Mouse (Mus musculus) intestine, embryonic 15.5 days (tissue): Measurements from ENCODE around the gene Cbx7. TPM values are rescaled to one million over a fixed set of nuclear protein-coding genes. Genes with fewer than 3 reads are reported as not detected.

Source experiments
- ATAC-seq: fragments of 200-750 bp; cut with Nextera tagmentation; 2 replicates; pipeline ENCODE4 v1.8.0; 2017; ENCODE audit warnings: moderate TSS enrichment, moderate library complexity
- H3K27ac ChIP-seq: fragments of 300-500 bp; sonication (generic); 2 replicates; pipeline ENCODE4 v1.5.1; 2015; ENCODE audit warnings: mild to moderate bottlenecking, inconsistent platforms
- H3K27me3 ChIP-seq: fragments of 300-500 bp; sonication (generic); replicated peaks from 2 replicates; pipeline ENCODE4 v1.6.1; 2015; ENCODE audit warnings: inconsistent platforms
- H3K36me3 ChIP-seq: fragments of 300-500 bp; sonication (generic); 2 replicates; pipeline ENCODE4 v1.6.1; 2015; ENCODE audit warnings: inconsistent platforms
- H3K4me1 ChIP-seq: fragments of 300-500 bp; sonication (generic); replicated peaks from 2 replicates; pipeline ENCODE4 v1.6.1; 2015; ENCODE audit warnings: inconsistent platforms
- H3K4me2 ChIP-seq: fragments of 300-500 bp; sonication (generic); replicated peaks from 2 replicates; pipeline ENCODE4 v1.6.1; 2015; ENCODE audit warnings: mild to moderate bottlenecking, inconsistent platforms
- H3K4me3 ChIP-seq: fragments of 300-500 bp; sonication (generic); replicated peaks from 2 replicates; pipeline ENCODE4 v1.5.1; 2015; ENCODE audit warnings: inconsistent platforms
- H3K9ac ChIP-seq: fragments of 300-500 bp; sonication (generic); 2 replicates; pipeline ENCODE4 v1.6.1; 2015; ENCODE audit warnings: inconsistent platforms
- H3K9me3 ChIP-seq: fragments of 300-500 bp; sonication (generic); 2 replicates; pipeline ENCODE4 v1.6.1; 2016; ENCODE audit warnings: inconsistent platforms
- WGBS: fragments of 180-500 bp; shearing (Covaris S2); methylation state at CpG from one replicate; pipeline ENCODE4 v1.1.7; 2015; 5-methylcytosine and 5-hydroxymethylcytosine counted together
- polyA plus RNA-seq: library from polyadenylated mRNA; unstranded; fragments of >200 nt; fragmentation: Nextera tagmentation; extraction: Ambion mirVana; gene quantifications from 2 replicates; pipeline ENCODE4 v1.2.1, GENCODE M21; 2015

Gene Cbx7
- polyA plus RNA-seq, 1 experiment from 2014 or later = 4.6 TPM

GRCm38 (mm10) chr15:79997988-79998387 is 27.1 kb upstream of the Cbx7 start:
- no peaks in the 10 kb centered on the region for H3K27me3 ChIP-seq
- H3K4me3 ChIP-seq = no peak overlapping the region
- H3K9me3 ChIP-seq = no peaks in the 10 kb centered on the region
- no peak overlapping the region for H3K9ac ChIP-seq
- no peaks in the 10 kb centered on the region for H3K4me1 ChIP-seq
- 54% methylated on average over 3 of the region's 3 CpGs for WGBS
- no peak overlapping the region for H3K27ac ChIP-seq
- H3K4me2 ChIP-seq = no peak overlapping the region
- ATAC-seq = no peak
- 0 out of 2 replicates have a peak, but pooled peaks cover 4% of the 10 kb centered on the region for H3K36me3 ChIP-seq

GRCm38 (mm10) chr15:79996781-79997180 is 25.9 kb upstream of the Cbx7 start:
- Histone ChIP-seq H3K36me3 (0 out of 2 replicates have a peak, but pooled peaks cover 4% of the 10 kb centered on the region), H3K4me2 (no peak overlapping the region), H3K9me3 (no peaks in the 10 kb centered on the region), H3K4me3 (no peak overlapping the region), H3K27me3 (no peaks in the 10 kb centered on the region), H3K27ac (no peak overlapping the region), H3K4me1 (no peaks in the 10 kb centered on the region), H3K9ac (no peak overlapping the region)
- 91% methylated on average over 11 of the region's 11 CpGs for WGBS
- ATAC-seq = no peak

GRCm38 (mm10) chr15:79995552-79995951 is 24.6 kb upstream of the Cbx7 start:
- no peak overlapping the region for H3K9ac ChIP-seq
- no peaks in the 10 kb centered on the region for H3K4me1 ChIP-seq
- H3K4me3 ChIP-seq = no peak overlapping the region
- H3K36me3 ChIP-seq = 0 out of 2 replicates have a peak, but pooled peaks cover 4% of the 10 kb centered on the region
- 89% methylated on average over 7 of the region's 7 CpGs for WGBS
- no peaks in the 10 kb centered on the region for H3K9me3 ChIP-seq
- H3K27me3 ChIP-seq = no peaks in the 10 kb centered on the region
- ATAC-seq = no peak
- H3K4me2 ChIP-seq = no peak overlapping the region
- no peak overlapping the region for H3K27ac ChIP-seq

GRCm38 (mm10) chr15:79994566-79994965 is 23.6 kb upstream of the Cbx7 start:
- no peaks in the 10 kb centered on the region for H3K27me3 ChIP-seq
- no peaks in the 10 kb centered on the region for H3K9me3 ChIP-seq
- 0 out of 2 replicates have a peak, but pooled peaks cover 4% of the 10 kb centered on the region for H3K36me3 ChIP-seq
- 69% methylated on average over 4 of the region's 4 CpGs for WGBS
- H3K27ac ChIP-seq = no peak overlapping the region
- no peak overlapping the region for H3K4me2 ChIP-seq
- H3K4me1 ChIP-seq = no peaks in the 10 kb centered on the region
- no peak overlapping the region for H3K9ac ChIP-seq
- H3K4me3 ChIP-seq = no peak overlapping the region
- ATAC-seq = no peak

- no peak overlapping the region for H3K27ac ChIP-seq
- no peaks in the 10 kb centered on the region for H3K9me3 ChIP-seq
- H3K36me3 ChIP-seq = no peaks in the 10 kb centered on the region
- 67% methylated on average over 8 of the region's 8 CpGs for WGBS
- no peaks in the 10 kb centered on the region for H3K27me3 ChIP-seq
- peaks cover 8% of the 10 kb centered on the region; the same call in 1 of the 2 replicates for H3K4me1 ChIP-seq
- no peak overlapping the region for H3K4me3 ChIP-seq
- H3K4me2 ChIP-seq = no peak overlapping the region
- no peak for ATAC-seq
- H3K9ac ChIP-seq = no peak overlapping the region
These were observed 15.3 kb upstream of the Cbx7 start for GRCm38 (mm10) chr15:79986182-79986581.

- H3K9me3 ChIP-seq = no peaks in the 10 kb centered on the region
- H3K27me3 ChIP-seq = no peaks in the 10 kb centered on the region
- no peaks in the 10 kb centered on the region for H3K36me3 ChIP-seq
- no peak overlapping the region for H3K9ac ChIP-seq
- H3K27ac ChIP-seq = no peak overlapping the region
- H3K4me2 ChIP-seq = no peak overlapping the region
- peaks cover 8% of the 10 kb centered on the region; the same call in 1 of the 2 replicates for H3K4me1 ChIP-seq
- WGBS = 67% methylated on average over 10 of the region's 11 CpGs
- H3K4me3 ChIP-seq = no peak overlapping the region
- no peak for ATAC-seq
These were observed 14.6 kb upstream of the Cbx7 start for GRCm38 (mm10) chr15:79985471-79985870.

GRCm38 (mm10) chr15:79984152-79984551 is 13.2 kb upstream of the Cbx7 start:
- no peaks in the 10 kb centered on the region for H3K27me3 ChIP-seq
- H3K27ac ChIP-seq = no peak overlapping the region
- H3K9me3 ChIP-seq = no peaks in the 10 kb centered on the region
- peaks cover 8% of the 10 kb centered on the region; the same call in 1 of the 2 replicates for H3K4me1 ChIP-seq
- 24% methylated on average over 7 of the region's 7 CpGs for WGBS
- no peaks in the 10 kb centered on the region for H3K36me3 ChIP-seq
- H3K9ac ChIP-seq = no peak overlapping the region
- no peak overlapping the region for H3K4me2 ChIP-seq
- H3K4me3 ChIP-seq = no peak overlapping the region
- ATAC-seq = peak; percentile 77

GRCm38 (mm10) chr15:79980716-79981115 is 9.8 kb upstream of the Cbx7 start:
- ATAC-seq = no peak

GRCm38 (mm10) chr15:79972186-79972585 is 1.3 kb upstream of the Cbx7 start:
- no peak overlapping the region for H3K27ac ChIP-seq
- H3K36me3 ChIP-seq = no peaks in the 10 kb centered on the region
- no peak for ATAC-seq
- no peak overlapping the region for H3K4me2 ChIP-seq
- H3K4me3 ChIP-seq = no peak overlapping the region
- H3K4me1 ChIP-seq = no peaks in the 10 kb centered on the region
- no peak overlapping the region for H3K9ac ChIP-seq
- 97% methylated on average over 11 of the region's 11 CpGs for WGBS
- H3K27me3 ChIP-seq = no peaks in the 10 kb centered on the region
- no peaks in the 10 kb centered on the region for H3K9me3 ChIP-seq

More at GRCm38 (mm10) chr15:79980716-79981115, 9.8 kb upstream of the Cbx7 start:
- Histone ChIP-seq H3K9me3 (no peaks in the 10 kb centered on the region), H3K27ac (no peak overlapping the region), H3K36me3 (no peaks in the 10 kb centered on the region), H3K4me1 (peaks cover 8% of the 10 kb centered on the region; the same call in 1 of the 2 replicates), H3K9ac (no peak overlapping the region), H3K4me3 (no peak overlapping the region), H3K27me3 (no peaks in the 10 kb centered on the region), H3K4me2 (no peak overlapping the region)
- 69% methylated on average over 11 of the region's 11 CpGs for WGBS

- no peaks in the 10 kb centered on the region for H3K36me3 ChIP-seq
- ATAC-seq = no peak
- 93% methylated on average over 18 of the region's 18 CpGs for WGBS
- no peak overlapping the region for H3K4me2 ChIP-seq
- no peaks in the 10 kb centered on the region for H3K27me3 ChIP-seq
- H3K4me3 ChIP-seq = no peak overlapping the region
- H3K4me1 ChIP-seq = no peaks in the 10 kb centered on the region
- H3K27ac ChIP-seq = no peak overlapping the region
- no peaks in the 10 kb centered on the region for H3K9me3 ChIP-seq
- H3K9ac ChIP-seq = no peak overlapping the region
These were observed 428 bp downstream of the Cbx7 start for GRCm38 (mm10) chr15:79970491-79970890.

GRCm38 (mm10) chr15:79967346-79967745 is 3.6 kb downstream of the Cbx7 start:
- Histone ChIP-seq H3K4me2 (no peak overlapping the region), H3K4me3 (no peak overlapping the region), H3K9me3 (no peaks in the 10 kb centered on the region), H3K36me3 (no peaks in the 10 kb centered on the region), H3K9ac (no peak overlapping the region), H3K27ac (no peak overlapping the region), H3K4me1 (no peaks in the 10 kb centered on the region), H3K27me3 (no peaks in the 10 kb centered on the region)
- WGBS = 84% methylated on average over 6 of the region's 6 CpGs
- no peak for ATAC-seq

- H3K9ac ChIP-seq = no peak overlapping the region
- H3K27me3 ChIP-seq = no peaks in the 10 kb centered on the region
- H3K4me1 ChIP-seq = no peaks in the 10 kb centered on the region
- no peaks in the 10 kb centered on the region for H3K9me3 ChIP-seq
- no peaks in the 10 kb centered on the region for H3K36me3 ChIP-seq
- no peak overlapping the region for H3K27ac ChIP-seq
- H3K4me2 ChIP-seq = no peak overlapping the region
- H3K4me3 ChIP-seq = no peak overlapping the region
- WGBS = 71% methylated on average over 7 of the region's 7 CpGs
- ATAC-seq = no peak
These were observed 6.5 kb downstream of the Cbx7 start for GRCm38 (mm10) chr15:79964376-79964775.

GRCm38 (mm10) chr15:79962661-79963060 is 8.3 kb downstream of the Cbx7 start:
- no peak overlapping the region for H3K4me3 ChIP-seq
- no peaks in the 10 kb centered on the region for H3K4me1 ChIP-seq
- no peak overlapping the region for H3K9ac ChIP-seq
- ATAC-seq = no peak
- H3K27ac ChIP-seq = no peak overlapping the region
- WGBS = 88% methylated on average over 18 of the region's 18 CpGs
- H3K36me3 ChIP-seq = no peaks in the 10 kb centered on the region
- H3K4me2 ChIP-seq = no peak overlapping the region
- no peaks in the 10 kb centered on the region for H3K9me3 ChIP-seq
- no peaks in the 10 kb centered on the region for H3K27me3 ChIP-seq
